Mouse (Mus musculus) MEL (cell line): Measurements from ENCODE around the gene Wdr19. TPM values are rescaled to one million over a fixed set of nuclear protein-coding genes. Genes with fewer than 3 reads are reported as not detected.

Experiments
- DNase-seq: peaks from one replicate; pipeline ENCODE4 v3.0.0; 2011; ENCODE audit warnings: low read depth, low spot score
- H3K27ac ChIP-seq: 2 replicates; pipeline ENCODE4 v1.5.1; 2012; ENCODE audit warnings: low read depth, mild to moderate bottlenecking, control low read depth, low read length, moderate library complexity; ENCODE audit not compliant: control insufficient read depth
- H3K27me3 ChIP-seq, 2 experiments: fragments of 150-350 bp in 1 of 2; sonication (generic) in 1 of 2; 2 replicates each; pipeline ENCODE4 v1.6.1; 2012; ENCODE audit warnings: low read length in 2 of 2, mild to moderate bottlenecking in 2 of 2, improper control_type of control experiment in 1 of 2, moderate library complexity in 1 of 2; ENCODE audit not compliant: insufficient read depth in 2 of 2, control insufficient read depth in 1 of 2
- H3K36me3 ChIP-seq, 2 experiments: 2 replicates each; pipeline ENCODE4 v1.6.1; 2012 to 2014; ENCODE audit warnings: low read length in 2 of 2, improper control_type of control experiment in 1 of 2, inconsistent platforms in 1 of 2, mild to moderate bottlenecking in 1 of 2; ENCODE audit not compliant: insufficient read depth in 2 of 2, control insufficient read depth in 1 of 2
- H3K4me1 ChIP-seq, 2 experiments: fragments of 150-350 bp in 1 of 2; sonication (generic) in 1 of 2; 2 replicates each; pipeline ENCODE4 v1.6.1; 2012; ENCODE audit warnings: low read length in 2 of 2, improper control_type of control experiment in 1 of 2, mild to moderate bottlenecking in 1 of 2; ENCODE audit not compliant: insufficient read depth in 2 of 2, control insufficient read depth in 1 of 2
- H3K4me3 ChIP-seq, 2 experiments: fragments of 150-350 bp in 1 of 2; sonication (generic) in 1 of 2; 2 replicates each; pipeline ENCODE4 v1.5.1; 2012; ENCODE audit warnings: low read depth in 2 of 2, low read length in 2 of 2, mild to moderate bottlenecking in 2 of 2, moderate library complexity in 2 of 2, control low read depth in 1 of 2, improper control_type of control experiment in 1 of 2; ENCODE audit not compliant: control insufficient read depth in 1 of 2, insufficient read depth in 1 of 2
- H3K79me2 ChIP-seq: 2 replicates; pipeline ENCODE4 v1.6.1; 2012; ENCODE audit warnings: mild to moderate bottlenecking, low read length, moderate library complexity; ENCODE audit not compliant: control insufficient read depth, poor library complexity, insufficient read depth
- H3K9ac ChIP-seq: 2 replicates; pipeline ENCODE4 v1.6.1; 2012; ENCODE audit warnings: low read depth, mild to moderate bottlenecking, control low read depth, low read length, moderate library complexity; ENCODE audit not compliant: control insufficient read depth, poor library complexity, severe bottlenecking
- H3K9me3 ChIP-seq: fragments of 150-350 bp; sonication (generic); replicated peaks from 2 replicates; pipeline ENCODE4 v1.6.1; 2012; ENCODE audit warnings: mild to moderate bottlenecking, low read length, improper control_type of control experiment, moderate library complexity; ENCODE audit not compliant: insufficient read depth
- BHLHE40 ChIP-seq: IDR thresholded peaks from 2 replicates; pipeline ENCODE4 v1.6.1; 2012; ENCODE audit warnings: low read depth, mild to moderate bottlenecking, inconsistent platforms, low read length, improper control_type of control experiment, borderline replicate concordance
- CHD1 ChIP-seq: IDR thresholded peaks from 2 replicates; pipeline ENCODE4 v1.6.1; 2012; ENCODE audit warnings: low read depth, mild to moderate bottlenecking, inconsistent platforms, low read length, improper control_type of control experiment
- CTCF ChIP-seq, 3 experiments: IDR thresholded peaks in 2 of 3; conservative IDR thresholded peaks in 1 of 3; 2 replicates each; pipeline ENCODE4 v1.5.1; 2011 to 2012; ENCODE audit warnings: low read length in 3 of 3, low read depth in 2 of 3, mild to moderate bottlenecking in 2 of 3, improper control_type of control experiment in 1 of 3, inconsistent platforms in 1 of 3, mixed read lengths in 1 of 3, moderate library complexity in 1 of 3; ENCODE audit not compliant: control insufficient read depth in 1 of 3, insufficient read depth in 1 of 3, poor library complexity in 1 of 3, severe bottlenecking in 1 of 3
- ETS1 ChIP-seq: IDR thresholded peaks from 2 replicates; pipeline ENCODE4 v1.6.1; 2012; ENCODE audit warnings: low read depth, mild to moderate bottlenecking, inconsistent platforms, low read length, improper control_type of control experiment, moderate library complexity
- GABPA ChIP-seq: IDR thresholded peaks from 2 replicates; pipeline ENCODE4 v1.6.1; 2012; ENCODE audit warnings: low read depth, mild to moderate bottlenecking, inconsistent platforms, low read length, improper control_type of control experiment, moderate library complexity
- MAZ ChIP-seq: IDR thresholded peaks from 2 replicates; pipeline ENCODE4 v1.6.1; 2012; ENCODE audit warnings: low read depth, mild to moderate bottlenecking, inconsistent platforms, low read length, improper control_type of control experiment
- MYC ChIP-seq: IDR thresholded peaks from 2 replicates; pipeline ENCODE4 v1.6.1; 2011; ENCODE audit warnings: low read depth, mild to moderate bottlenecking, low read length, improper control_type of control experiment, moderate library complexity
- NRF1 ChIP-seq: IDR thresholded peaks from 2 replicates; pipeline ENCODE4 v1.6.1; 2014; ENCODE audit warnings: low read depth, mild to moderate bottlenecking, inconsistent platforms, low read length, improper control_type of control experiment, moderate library complexity; ENCODE audit not compliant: poor library complexity, insufficient read depth, severe bottlenecking
- POLR2AphosphoS5 ChIP-seq: IDR thresholded peaks from 2 replicates; pipeline ENCODE4 v1.6.1; 2012; ENCODE audit warnings: low read depth, borderline replicate concordance, mild to moderate bottlenecking, inconsistent platforms, low read length, moderate library complexity, mixed read lengths
- SIN3A ChIP-seq: IDR thresholded peaks from 2 replicates; pipeline ENCODE4 v1.6.1; 2012; ENCODE audit warnings: low read length, improper control_type of control experiment, inconsistent platforms
- TCF12 ChIP-seq: IDR thresholded peaks from 2 replicates; pipeline ENCODE4 v1.6.1; 2014; ENCODE audit warnings: low read depth, mild to moderate bottlenecking, inconsistent platforms, low read length, improper control_type of control experiment, moderate library complexity
- polyA plus RNA-seq, 2 experiments: library from polyadenylated mRNA; stranded (reverse) in 1 of 2; unstranded in 1 of 2; fragments of >175 nt in 1 of 2; fragments of >200 nt in 1 of 2; gene quantifications; 2 replicates each; pipeline versions ENCODE4 v1.2.1 to v1.2.4; 2012; ENCODE audit warnings: low replicate concordance in 2 of 2, low read depth in 1 of 2; ENCODE audit not compliant: insufficient read length in 2 of 2, insufficient read depth in 1 of 2, missing spikeins in 1 of 2
- total RNA-seq: library from RNA; depleted of rRNA; stranded (reverse); fragments of 300-350 nt; gene quantifications from 2 replicates; pipeline ENCODE4 v1.2.3, GENCODE M21; 2012

Wdr19 gene
- total and polyA plus RNA-seq, 3 experiments, result 0.27 to 0.81 TPM; not detected in 1

DNA sequence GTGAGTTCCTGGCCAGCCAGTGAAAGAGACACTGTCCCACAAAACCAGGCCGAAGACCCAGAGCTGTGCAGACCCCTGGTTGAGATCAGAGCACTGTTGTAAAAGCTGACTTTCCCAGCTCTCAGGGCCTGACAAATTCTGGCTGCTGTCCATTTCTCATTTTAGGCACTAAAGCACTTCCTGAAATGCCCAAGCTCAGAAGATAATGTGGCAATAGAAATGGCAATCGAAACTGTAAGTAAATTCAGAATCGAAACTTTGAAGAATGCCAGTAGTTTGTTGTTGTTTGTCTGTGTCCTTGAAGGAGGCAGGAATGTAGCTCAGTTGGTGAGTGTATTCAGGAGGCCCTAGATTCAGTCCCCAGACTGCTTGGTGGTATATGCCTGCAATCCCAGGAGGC, 47.8 kb downstream of the Wdr19 start:
- Histone ChIP-seq H3K9ac (no peak overlapping the region), H3K27me3 (no peaks in the 10 kb centered on the region)
- TF ChIP-seq ETS1 (no peak), NRF1 (no peak), TCF12 (no peak), POLR2AphosphoS5 (no peak), MAZ (no peak)
- TF ChIP-seq, all 39 proteins: peak for 0
- Histone ChIP-seq H3K4me3 (no peak overlapping the region), H3K4me1 (no peaks in the 10 kb centered on the region), H3K36me3 (no peaks in the 10 kb centered on the region), H3K79me2 (no peaks in the 10 kb centered on the region), H3K9me3 (no peaks in the 10 kb centered on the region), H3K27ac (no peak overlapping the region)
- DNase-seq, result peak; percentile 22

GRCm38 (mm10) chr5:65250185-65250855, 50.8 kb downstream of the Wdr19 start:
- Histone ChIP-seq H3K4me1 (no peaks in the 10 kb centered on the region), H3K4me3 (no peak overlapping the region), H3K9ac (no peak overlapping the region), H3K36me3 (no peaks in the 10 kb centered on the region), H3K27ac (no peak overlapping the region), H3K9me3 (no peaks in the 10 kb centered on the region), H3K27me3 (no peaks in the 10 kb centered on the region), H3K79me2 (no peaks in the 10 kb centered on the region)
- DNase-seq, result no peak
- no peak for TF ChIP-seq CHD1
- no peak for TF ChIP-seq GABPA
- no peak for TF ChIP-seq MYC
- no peak for TF ChIP-seq NRF1

DNA sequence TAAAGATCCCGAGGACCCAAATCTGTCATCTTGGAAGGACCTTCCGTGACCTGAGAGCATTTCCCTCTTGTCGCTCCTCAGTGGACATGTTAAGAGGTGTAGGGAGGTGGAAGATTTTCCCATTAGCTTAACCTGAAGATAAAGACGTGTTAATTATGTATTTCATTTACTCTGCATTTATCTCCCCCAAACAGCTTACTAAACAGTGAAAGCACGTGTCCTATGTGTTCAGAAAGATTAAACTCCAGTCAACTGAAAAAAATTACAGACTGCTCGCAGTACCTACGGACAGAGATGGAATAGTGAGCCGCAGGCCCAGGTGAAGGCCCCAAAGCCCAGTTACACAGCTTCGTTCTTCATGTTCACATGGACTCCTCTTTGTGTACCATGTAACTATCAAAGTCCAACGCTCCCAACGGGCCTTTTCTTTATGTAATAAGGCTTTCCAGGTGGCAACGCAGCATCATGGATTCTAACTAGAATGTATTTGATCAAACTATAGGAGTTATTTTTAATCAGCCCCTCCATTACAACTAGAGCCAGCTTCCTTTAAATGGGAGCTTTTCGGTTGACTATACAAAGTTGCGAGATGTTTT, 58.5 kb downstream of the Wdr19 start:
- Histone ChIP-seq H3K9ac (no peak overlapping the region), H3K9me3 (no peaks in the 10 kb centered on the region)

More for the DNA sequence above, 58.5 kb downstream of the Wdr19 start:
- no peak for DNase-seq
- TF ChIP-seq CTCF (IDR thresholded peaks at IDR 0.05 in 2 of 3, conservative IDR thresholded peaks at IDR 0.05 in 1 of 3; ENCODE audit: control insufficient read depth in 1 of 3, insufficient read depth in 1 of 3, low read depth in 2 of 3, low read length in 3 of 3, poor library complexity in 1 of 3, severe bottlenecking in 1 of 3) (no peak), MYC (no peak), SIN3A (no peak), BHLHE40 (no peak)
- H3K4me3 ChIP-seq, result no peak overlapping the region
- no peaks in the 10 kb centered on the region for H3K79me2 ChIP-seq
- peaks cover 0 to 2% of the 10 kb centered on the region in 2 experiments; a peak in 1 of 4 replicates for H3K36me3 ChIP-seq
- no peaks in the 10 kb centered on the region for H3K4me1 ChIP-seq
- no peak overlapping the region for H3K27ac ChIP-seq
- H3K27me3 ChIP-seq, result no peaks in the 10 kb centered on the region
